Mouse (Mus musculus) neural tube, embryonic 15.5 days (tissue): ENCODE results near the gene Ifi27. TPM values are rescaled to one million over a fixed set of nuclear protein-coding genes. Genes with fewer than 3 reads are reported as not detected.
"Not testable (repeated sequence)": the region's sequence is repeated elsewhere in the genome, so short reads cannot be mapped to it uniquely, and the experiment has no call there.

Experiments
- ATAC-seq: fragments of 200-750 bp; cut with Nextera tagmentation; 2 replicates; pipeline ENCODE4 v1.8.0; 2017; ENCODE audit warnings: mild to moderate bottlenecking, moderate TSS enrichment, moderate library complexity; ENCODE audit not compliant: low FRiP score
- H3K27ac ChIP-seq: fragments of 300-500 bp; sonication (generic); replicated peaks from 2 replicates; pipeline ENCODE4 v1.5.1; 2015; ENCODE audit warnings: mild to moderate bottlenecking, inconsistent platforms
- H3K27me3 ChIP-seq: fragments of 300-500 bp; sonication (generic); replicated peaks from 2 replicates; pipeline ENCODE4 v1.6.1; 2015; ENCODE audit warnings: inconsistent platforms
- H3K36me3 ChIP-seq: fragments of 300-500 bp; sonication (generic); 2 replicates; pipeline ENCODE4 v1.6.1; 2015; ENCODE audit warnings: inconsistent platforms
- H3K4me1 ChIP-seq: fragments of 300-500 bp; sonication (generic); 2 replicates; pipeline ENCODE4 v1.6.1; 2015; ENCODE audit warnings: inconsistent platforms
- H3K4me2 ChIP-seq: fragments of 300-500 bp; sonication (generic); 2 replicates; pipeline ENCODE4 v1.6.1; 2015; ENCODE audit warnings: inconsistent platforms, mild to moderate bottlenecking, moderate library complexity
- H3K4me3 ChIP-seq: fragments of 300-500 bp; sonication (generic); replicated peaks from 2 replicates; pipeline ENCODE4 v1.5.1; 2015; ENCODE audit warnings: mild to moderate bottlenecking, inconsistent platforms
- H3K9ac ChIP-seq: fragments of 300-500 bp; sonication (generic); replicated peaks from 2 replicates; pipeline ENCODE4 v1.6.1; 2015; ENCODE audit warnings: mild to moderate bottlenecking, inconsistent platforms
- H3K9me3 ChIP-seq: fragments of 300-500 bp; sonication (generic); replicated peaks from 2 replicates; pipeline ENCODE4 v1.6.1; 2016; ENCODE audit warnings: inconsistent platforms
- WGBS: fragments of 180-500 bp; shearing (Covaris S2); methylation state at CpG from one replicate; pipeline ENCODE4 v1.1.7; 2015; ENCODE audit warnings: mixed read lengths; 5-methylcytosine and 5-hydroxymethylcytosine counted together
- polyA plus RNA-seq: library from polyadenylated mRNA; unstranded; fragments of >200 nt; fragmentation: Nextera tagmentation; extraction: Ambion mirVana; gene quantifications from 2 replicates; pipeline ENCODE4 v1.2.1, GENCODE M21; 2015

The Ifi27 gene
- polyA plus RNA-seq, 1 experiment from 2014 or later = 14.6 TPM

DNA sequence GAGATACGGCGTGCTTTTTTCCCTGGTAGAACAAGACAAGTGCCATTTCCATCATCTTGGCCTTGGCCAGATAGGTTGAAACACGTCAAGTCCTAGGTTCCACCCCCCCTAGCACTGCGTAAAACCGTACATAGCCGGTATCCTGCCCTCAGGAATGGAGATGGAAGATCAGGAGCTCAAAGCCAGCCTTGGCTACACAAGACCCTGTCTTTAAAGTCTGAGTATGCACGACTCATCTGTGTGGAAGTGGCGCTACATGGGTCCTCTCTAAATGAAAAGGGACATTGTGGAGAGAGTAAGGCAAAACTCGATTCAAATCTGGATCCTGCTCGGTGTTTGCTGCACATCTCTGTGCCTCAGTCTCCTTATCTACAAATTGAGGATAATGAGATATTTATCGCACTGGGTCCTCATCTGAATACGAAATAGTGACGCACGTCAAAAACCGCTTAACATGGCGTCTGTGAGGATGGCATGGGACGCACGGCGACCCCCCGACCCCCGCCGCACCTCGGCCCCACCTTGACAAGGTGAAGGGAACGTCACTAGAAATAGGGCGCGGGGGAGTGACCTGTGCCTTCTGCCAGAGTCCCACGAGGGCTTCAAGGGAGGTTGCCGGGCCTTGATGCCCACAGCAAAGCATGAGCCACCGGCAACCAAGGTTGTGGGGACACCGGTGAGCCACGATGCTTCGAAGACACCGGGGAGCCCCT is 8.8 kb upstream of the Ifi27 start:
- Histone ChIP-seq H3K4me1 (peaks cover 42% of the 10 kb centered on the region), H3K27ac (peak overlapping the region; percentile 84), H3K4me2 (peak overlapping the region; percentile 86), H3K27me3 (no peaks in the 10 kb centered on the region), H3K4me3 (peak overlapping the region; percentile 96), H3K9me3 (no peaks in the 10 kb centered on the region), H3K9ac (peak overlapping the region; percentile 97), H3K36me3 (peaks cover 8% of the 10 kb centered on the region)
- ATAC-seq = peak; percentile 53
- WGBS = 9% methylated on average over 33 of the region's 33 CpGs

DNA sequence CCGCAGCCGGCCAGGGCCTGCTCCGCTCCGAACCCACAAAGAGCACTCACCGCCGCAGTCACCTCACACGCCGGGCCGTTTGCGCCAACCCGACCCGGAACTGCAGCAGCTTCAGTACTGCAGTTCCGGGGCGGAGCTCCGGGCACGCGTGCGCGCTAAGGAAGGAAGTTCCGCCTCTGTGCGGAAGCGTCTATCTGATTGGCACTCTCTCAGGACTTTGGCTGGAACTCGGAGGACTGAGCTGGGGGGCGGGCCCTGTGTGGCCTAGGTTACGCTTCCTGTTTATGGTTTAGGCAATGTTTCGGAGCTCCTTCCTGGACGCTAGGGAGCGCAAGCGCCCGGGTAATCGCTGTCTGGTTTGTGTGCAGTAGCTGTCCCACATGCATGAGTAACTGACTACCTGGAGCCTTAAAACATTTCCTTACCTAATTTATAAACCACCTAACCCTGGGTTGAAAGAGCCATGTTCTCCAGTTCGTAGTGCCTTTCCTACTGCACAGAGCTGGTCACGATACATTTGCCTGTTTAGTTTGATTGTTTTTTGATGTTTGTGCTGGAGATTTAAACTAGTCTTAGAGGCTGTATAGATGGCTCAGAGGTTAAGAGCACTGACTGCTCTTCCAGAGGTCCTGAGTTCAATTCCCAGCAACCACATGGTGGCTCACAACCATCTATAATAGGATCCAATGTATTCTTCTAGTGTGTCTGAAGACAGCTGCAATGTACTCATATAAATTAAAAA is 8.1 kb upstream of the Ifi27 start, which contains the start of gene Ddx24:
TSS of gene Ddx24 (minus strand) at position 102 of the 742 bp plus-strand sequence.
- Histone ChIP-seq H3K9ac (peak within 1 kb of the TSS; percentile 97), H3K9me3 (no peaks in the 10 kb centered on the region), H3K27ac (peak within 1 kb of the TSS; percentile 84), H3K4me2 (peak within 1 kb of the TSS; percentile 86), H3K27me3 (no peaks in the 10 kb centered on the region), H3K4me3 (peak within 1 kb of the TSS; percentile 96), H3K4me1 (peaks cover 39% of the 10 kb centered on the region), H3K36me3 (peaks cover 8% of the 10 kb centered on the region)
- peak; percentile 99 for ATAC-seq
- 1% methylated on average over 33 of the region's 33 CpGs for WGBS

DNA sequence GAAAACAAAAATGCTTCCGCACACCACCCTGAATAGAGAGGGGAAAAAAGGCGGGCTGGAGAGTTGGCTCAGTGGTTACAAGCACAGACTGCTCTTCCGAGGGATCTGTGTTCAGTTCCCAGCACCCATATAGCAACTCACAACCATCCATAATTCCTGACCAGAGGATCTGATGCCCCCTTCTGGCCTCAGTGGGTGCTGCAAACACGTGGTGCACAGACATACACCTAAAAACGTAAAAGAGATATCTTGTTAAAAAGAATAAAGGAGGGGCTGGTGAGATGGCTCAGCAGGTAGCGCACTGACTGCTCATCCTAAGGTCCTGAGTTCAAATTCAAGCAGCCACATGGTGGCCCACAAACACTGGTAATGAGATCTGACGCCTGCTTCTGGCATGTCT is 7.3 kb upstream of the Ifi27 start:
- no peak for ATAC-seq

DNA sequence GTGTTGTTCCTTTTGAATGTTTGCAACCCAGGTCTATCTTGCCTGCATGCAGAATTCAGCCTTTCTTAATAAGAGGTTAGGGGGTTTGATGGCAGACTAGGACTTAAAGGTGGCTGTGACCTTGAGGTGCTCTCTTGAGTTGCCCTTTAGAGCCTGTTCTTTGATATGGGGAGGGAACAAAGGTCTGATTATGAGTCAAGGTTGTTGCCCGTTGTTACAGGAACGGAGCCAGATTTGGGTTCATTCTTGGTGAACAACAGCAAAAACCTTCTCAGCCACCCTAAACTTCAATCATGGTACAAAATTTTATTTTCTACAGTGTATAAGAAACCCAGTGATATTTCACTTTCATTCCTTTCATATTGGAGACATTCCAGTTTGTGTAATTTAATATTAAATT is 581 bp upstream of the Ifi27 start:
- Histone ChIP-seq H3K36me3 (no peaks in the 10 kb centered on the region), H3K4me2 (no peak overlapping the region), H3K9me3 (no peaks in the 10 kb centered on the region), H3K9ac (no peak overlapping the region), H3K27ac (no peak overlapping the region), H3K4me1 (no peaks in the 10 kb centered on the region), H3K27me3 (no peaks in the 10 kb centered on the region), H3K4me3 (no peak overlapping the region)
- WGBS = 85% methylated on average over 2 of the region's 2 CpGs
- ATAC-seq = no peak

More for the DNA sequence above, 7.3 kb upstream of the Ifi27 start:
- peaks cover 31% of the 10 kb centered on the region for H3K4me1 ChIP-seq
- no peaks in the 10 kb centered on the region for H3K9me3 ChIP-seq
- no peaks in the 10 kb centered on the region for H3K27me3 ChIP-seq
- no peak overlapping the region for H3K27ac ChIP-seq
- H3K4me3 ChIP-seq = no peak overlapping the region
- no peak overlapping the region for H3K4me2 ChIP-seq
- 91% methylated on average over 7 of the region's 7 CpGs for WGBS
- H3K36me3 ChIP-seq = peaks cover 8% of the 10 kb centered on the region
- no peak overlapping the region for H3K9ac ChIP-seq

DNA sequence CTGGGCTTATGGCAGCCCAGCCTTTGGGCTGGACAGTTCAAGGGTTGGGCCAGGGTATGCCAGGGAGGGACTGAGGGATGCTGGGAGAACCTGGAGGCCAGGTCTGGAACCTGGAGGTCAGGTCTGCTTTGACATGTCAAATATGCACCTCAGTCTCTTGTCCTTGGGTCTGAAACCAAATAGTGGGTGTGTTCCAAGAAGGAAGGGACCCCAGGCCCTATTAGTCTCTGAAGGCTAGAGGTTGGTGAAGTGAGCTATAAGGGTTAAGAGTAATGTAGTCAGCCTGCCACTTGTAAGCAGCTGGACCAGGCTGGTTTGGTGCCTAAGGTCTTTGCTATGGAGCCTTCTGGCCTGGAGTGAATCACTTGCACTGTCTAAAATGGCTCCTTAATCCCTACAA is 850 bp downstream of the Ifi27 start:
- Histone ChIP-seq H3K4me3 (no peak overlapping the region), H3K9me3 (no peaks in the 10 kb centered on the region), H3K9ac (no peak overlapping the region), H3K4me1 (no peaks in the 10 kb centered on the region), H3K4me2 (peak overlapping the region; percentile 22; the same call in 1 of the 2 replicates), H3K36me3 (no peaks in the 10 kb centered on the region), H3K27ac (no peak overlapping the region), H3K27me3 (no peaks in the 10 kb centered on the region)
- ATAC-seq = no peak

DNA sequence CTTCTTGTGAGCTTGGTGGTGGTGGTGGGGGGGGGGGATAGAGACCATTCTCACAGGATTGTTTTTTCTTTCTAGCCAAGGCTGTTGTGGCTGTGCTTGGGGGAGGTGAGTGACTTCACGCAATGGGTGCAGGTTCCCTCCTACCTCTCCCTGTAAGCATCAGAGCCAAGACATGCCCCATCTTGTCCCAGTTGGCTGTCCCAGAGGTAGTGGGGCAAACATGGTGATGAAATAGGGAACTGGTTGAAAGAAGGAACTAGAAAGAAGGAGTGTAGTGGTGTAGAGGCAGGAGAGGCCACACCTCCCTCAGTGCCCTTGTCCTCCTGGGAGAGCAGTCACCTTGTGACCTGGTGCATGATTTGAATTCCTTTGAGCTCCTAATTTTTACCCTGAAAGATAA is 3.6 kb downstream of the Ifi27 start:
- no peaks in the 10 kb centered on the region for H3K4me1 ChIP-seq
- no peak overlapping the region for H3K9ac ChIP-seq
- no peak overlapping the region for H3K4me3 ChIP-seq
- H3K27ac ChIP-seq = no peak overlapping the region
- no peaks in the 10 kb centered on the region for H3K27me3 ChIP-seq
- no peak for ATAC-seq
- H3K9me3 ChIP-seq = no peaks in the 10 kb centered on the region
- no peak overlapping the region for H3K4me2 ChIP-seq
- no peaks in the 10 kb centered on the region for H3K36me3 ChIP-seq
- WGBS = 95% methylated on average over 1 of the region's 1 CpGs

DNA sequence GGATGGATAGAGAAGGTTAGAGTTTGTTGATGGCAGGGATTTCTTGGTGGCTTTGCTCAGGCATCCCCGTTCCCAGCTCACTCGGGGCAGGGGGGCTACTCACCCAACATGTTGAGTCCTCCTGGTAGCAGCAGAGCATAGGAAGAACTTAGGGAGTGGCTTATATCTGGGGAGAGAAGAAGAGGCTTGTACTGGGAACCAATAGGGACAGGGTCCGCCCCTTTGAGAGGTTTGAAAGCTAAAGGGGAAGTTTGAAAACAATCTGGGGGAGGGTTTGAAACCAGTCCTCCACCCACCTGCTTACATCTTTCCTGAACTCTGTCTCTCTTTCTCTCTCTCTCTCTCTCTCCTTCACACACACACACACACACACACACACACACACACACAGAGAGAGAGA is 9.5 kb downstream of the Ifi27 start, which contains the start of gene Ifi27l2a:
TSS of gene Ifi27l2a (minus strand) at position 157 of the 400 bp plus-strand sequence.
- Histone ChIP-seq H3K27ac (no peak within 1 kb of the TSS), H3K36me3 (no peaks in the 10 kb centered on the region), H3K9ac (no peak within 1 kb of the TSS), H3K4me2 (no peak within 1 kb of the TSS), H3K9me3 (no peaks in the 10 kb centered on the region), H3K4me3 (no peak within 1 kb of the TSS), H3K27me3 (no peaks in the 10 kb centered on the region), H3K4me1 (no peaks in the 10 kb centered on the region)
- ATAC-seq = no peak
- 64% methylated on average over 3 of the region's 3 CpGs for WGBS

DNA sequence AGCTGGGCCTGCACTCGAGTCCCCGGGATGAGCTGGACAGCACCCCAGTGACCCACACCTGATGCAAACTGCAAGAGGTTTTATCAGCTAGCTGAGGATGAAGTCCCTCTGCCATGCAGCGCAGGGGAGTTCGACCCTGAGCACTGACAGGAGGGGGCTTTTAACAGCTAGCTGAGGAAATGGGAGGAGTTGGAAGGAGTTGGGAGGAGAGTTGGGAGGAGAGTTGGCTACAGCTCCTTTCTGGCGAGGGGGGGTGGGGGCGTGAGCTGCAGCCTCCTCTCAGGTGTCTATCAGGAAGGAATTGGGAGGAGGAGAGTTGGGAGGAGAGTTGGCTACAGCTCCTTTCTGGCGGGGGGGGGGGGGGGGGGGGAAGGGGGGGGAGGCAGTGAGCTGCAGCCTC is 10.2 kb downstream of the Ifi27 start:
- H3K9me3 ChIP-seq, H3K36me3 ChIP-seq, H3K27ac ChIP-seq, H3K27me3 ChIP-seq, H3K9ac ChIP-seq, H3K4me3 ChIP-seq, ATAC-seq, H3K4me2 ChIP-seq, H3K4me1 ChIP-seq: not testable (repeated sequence)
- 49% methylated on average over 6 of the region's 7 CpGs for WGBS

DNA sequence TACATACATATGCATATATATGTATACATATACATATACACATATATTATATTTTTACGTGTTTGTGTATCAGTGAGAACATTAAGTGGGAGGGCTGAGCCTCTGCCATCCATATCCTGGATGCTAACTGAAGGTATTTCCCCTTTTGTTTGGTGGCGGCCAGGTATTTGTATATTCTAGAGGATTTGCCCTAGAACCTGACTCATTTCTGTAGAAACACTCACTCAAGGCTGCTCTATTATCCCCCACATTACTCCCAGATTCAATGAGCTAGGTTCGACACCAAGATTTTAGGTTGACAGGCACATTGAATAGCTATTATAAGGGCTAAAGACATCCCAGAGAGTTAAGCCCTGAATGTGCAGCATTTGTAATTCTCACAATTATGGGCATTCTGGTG is 11.0 kb downstream of the Ifi27 start:
- Histone ChIP-seq H3K27me3 (no peaks in the 10 kb centered on the region), H3K27ac (no peak overlapping the region), H3K4me2 (no peak overlapping the region), H3K4me3 (no peak overlapping the region), H3K36me3 (no peaks in the 10 kb centered on the region), H3K9ac (no peak overlapping the region), H3K9me3 (no peaks in the 10 kb centered on the region), H3K4me1 (no peaks in the 10 kb centered on the region)
- 87% methylated on average over 3 of the region's 3 CpGs for WGBS
- no peak for ATAC-seq

DNA sequence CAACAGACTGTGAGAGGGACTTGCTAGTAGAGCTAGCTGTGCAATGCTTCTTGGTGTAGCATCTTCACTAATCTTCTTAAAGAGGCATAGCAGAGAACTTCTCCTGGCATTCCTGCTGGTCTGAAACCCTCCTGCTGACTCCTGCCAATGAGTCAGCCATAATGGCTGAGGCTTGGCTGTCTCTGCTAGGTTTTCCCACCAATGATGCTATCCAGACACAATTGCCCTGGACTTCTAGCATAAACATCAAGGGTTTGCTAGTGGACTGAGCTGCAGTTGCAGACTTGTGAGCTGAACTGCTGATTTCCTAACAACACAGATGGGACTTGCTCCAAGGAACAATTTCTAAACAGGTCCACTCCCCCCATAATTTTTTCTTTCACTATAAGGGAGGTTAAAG is 19.4 kb downstream of the Ifi27 start:
- Histone ChIP-seq H3K27ac (no peak overlapping the region), H3K4me1 (no peaks in the 10 kb centered on the region), H3K4me3 (no peak overlapping the region), H3K4me2 (no peak overlapping the region), H3K9me3 (no peaks in the 10 kb centered on the region), H3K9ac (no peak overlapping the region), H3K27me3 (no peaks in the 10 kb centered on the region), H3K36me3 (no peaks in the 10 kb centered on the region)
- ATAC-seq = no peak

DNA sequence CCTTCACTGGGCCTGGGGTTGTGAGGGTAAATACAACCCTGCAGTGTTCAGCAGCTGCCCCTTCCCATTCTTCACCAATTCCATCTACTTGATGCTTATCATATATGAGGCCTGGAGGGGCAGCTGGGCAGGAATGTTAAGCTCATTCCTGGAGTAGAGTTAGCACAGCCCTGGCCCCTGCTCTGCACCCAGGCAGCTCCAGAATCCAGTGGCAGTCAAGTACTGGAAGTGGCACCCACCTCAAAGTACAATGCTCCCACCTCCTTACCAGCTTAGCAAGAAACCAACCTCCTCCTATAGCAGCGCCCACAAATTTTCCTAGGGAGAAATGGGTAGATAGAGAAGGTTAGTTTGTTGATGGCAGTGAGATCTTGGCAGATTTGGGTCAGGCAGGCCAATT is 22.7 kb downstream of the Ifi27 start:
- WGBS = no CpG with 5 or more reads among the region's 1 CpGs
- ATAC-seq = not testable (repeated sequence)

DNA sequence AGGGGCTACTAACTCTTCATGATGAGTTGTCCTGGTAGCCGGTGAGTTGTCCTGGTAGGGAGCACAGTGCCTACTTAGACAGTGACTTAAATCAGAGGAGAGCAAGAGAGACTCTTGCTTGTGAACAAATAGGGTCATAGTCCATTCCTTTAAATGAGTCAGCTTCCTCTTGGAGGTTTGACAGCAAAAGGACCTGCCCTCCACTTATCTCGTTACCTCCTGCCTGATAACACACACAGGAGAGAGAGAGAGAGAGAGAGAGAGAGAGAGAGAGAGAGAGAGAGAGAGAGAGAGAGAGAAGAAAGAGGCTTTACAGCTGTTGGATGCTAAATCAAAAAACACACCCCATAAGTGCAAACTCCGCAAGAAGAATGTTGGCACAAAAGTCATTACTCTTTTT is 23.1 kb downstream of the Ifi27 start, which contains the start of gene Ifi27l2b:
TSS of gene Ifi27l2b (minus strand) at position 84 of the 400 bp plus-strand sequence.
- 76% methylated on average over 3 of the region's 3 CpGs for WGBS
- Histone ChIP-seq H3K9me3 (no peaks in the 10 kb centered on the region), H3K27me3 (no peaks in the 10 kb centered on the region), H3K27ac (no peak within 1 kb of the TSS), H3K4me2 (no peak within 1 kb of the TSS), H3K4me3 (no peak within 1 kb of the TSS), H3K9ac (no peak within 1 kb of the TSS), H3K4me1 (no peaks in the 10 kb centered on the region), H3K36me3 (no peaks in the 10 kb centered on the region)
- ATAC-seq = no peak

More for the DNA sequence above, 22.7 kb downstream of the Ifi27 start:
- not testable (repeated sequence) for H3K36me3 ChIP-seq, H3K4me1 ChIP-seq, H3K27ac ChIP-seq, H3K27me3 ChIP-seq, H3K9ac ChIP-seq, H3K9me3 ChIP-seq, H3K4me3 ChIP-seq, H3K4me2 ChIP-seq
